Mouse (Mus musculus) colon, adult 2 months (tissue): ENCODE results near the gene Gm11983. TPM values are rescaled to one million over a fixed set of nuclear protein-coding genes. Genes with fewer than 3 reads are reported as not detected.

Experiments
- polyA plus RNA-seq: library from polyadenylated mRNA; depleted of rRNA; stranded (reverse); fragments of >200 nt; gene quantifications from 2 replicates; pipeline ENCODE4 v1.2.3, GENCODE M21; 2012; rRNA removed

The Gm11983 gene
- not detected in 2 replicates for polyA plus RNA-seq

DNA sequence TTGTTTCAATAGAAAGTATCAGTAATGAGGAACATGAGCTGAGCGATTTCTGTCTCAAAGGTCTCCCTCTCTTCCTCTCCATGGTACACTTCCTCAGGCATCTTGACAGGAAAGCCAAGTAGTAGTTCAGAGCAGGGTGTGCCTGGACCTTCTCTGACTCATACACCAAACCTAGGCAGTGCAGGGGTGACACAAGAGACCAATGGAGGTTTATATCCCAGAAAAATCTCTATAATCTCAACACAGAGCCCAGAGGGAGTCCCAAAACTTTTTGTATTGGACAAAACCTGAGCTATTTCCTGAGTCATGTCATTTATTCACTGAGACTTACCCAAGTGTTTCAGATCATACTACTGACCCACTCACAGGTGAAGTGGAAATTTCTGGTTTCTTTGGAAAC is at the start of gene Gm11983:
Gene Gm11983, minus strand, starts transcription at position 101 of the 400 bp plus-strand sequence.

Other genes starting within 250 kb of the Gm11983 start
- gene Nacad, start 231.6 kb downstream of the Gm11983 start, polyA plus RNA-seq, result 12.6 and 18.6 TPM in 2 replicates
- 184 and 198 TPM in 2 replicates for gene Tbrg4, start 211.6 kb downstream of the Gm11983 start, polyA plus RNA-seq
- not detected in 2 replicates for gene Wap, start 199.0 kb downstream of the Gm11983 start, polyA plus RNA-seq
- gene Ramp3, start 179.1 kb downstream of the Gm11983 start, polyA plus RNA-seq, result 5.1 and 5.2 TPM in 2 replicates
- gene Adcy1, start 225.8 kb upstream of the Gm11983 start, polyA plus RNA-seq, result 0.65 and 0.70 TPM in 2 replicates